Mouse (Mus musculus): ENCODE data around the gene Srgap1.
A peak's percentile ranks its signal among the peaks of the same experiment; 100 is the strongest.

DNA sequence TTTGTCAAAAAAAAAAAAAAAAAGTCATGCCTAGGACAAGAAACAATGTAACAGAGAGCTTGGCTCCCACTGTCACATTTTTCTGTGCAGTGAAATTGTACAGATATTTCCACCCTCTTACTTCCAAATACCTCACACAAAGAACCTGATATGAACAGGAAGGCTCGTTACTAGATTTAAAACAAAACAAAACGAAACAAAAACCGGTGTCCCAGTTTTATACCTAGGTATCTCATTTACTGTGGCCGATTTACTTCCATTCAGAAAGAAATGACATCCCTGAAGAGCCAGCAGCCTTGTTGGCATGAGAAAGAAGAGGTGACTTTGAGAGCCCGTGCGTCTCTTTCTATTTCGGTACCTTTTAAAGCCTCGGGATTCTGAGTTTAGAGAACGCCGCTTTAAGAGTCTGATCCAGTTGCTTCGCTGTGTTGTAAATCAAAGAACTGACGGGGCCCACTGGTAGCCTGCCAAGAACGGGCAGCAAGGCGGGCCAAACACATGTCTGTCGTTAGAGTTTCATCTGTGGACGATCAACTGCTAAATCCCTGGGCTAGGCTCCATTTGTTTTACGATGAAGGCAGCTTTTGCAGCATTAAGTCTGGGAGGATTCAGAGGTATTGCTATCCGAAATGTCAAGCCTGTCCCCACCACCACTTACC is 210.5 kb downstream of the Srgap1 start:
- no peak for TF ChIP-seq CTCF (IDR thresholded peaks at IDR 0.05; ENCODE audit: borderline replicate concordance, insufficient read depth, low read length)
- 0 out of 2 replicates have a peak, but pooled peaks have one; percentile 13 for TF ChIP-seq POLR2A (IDR thresholded peaks at IDR 0.05; ENCODE audit: low read depth, low read length)
